In genomic region chr13:55516955-55517354, GRCm38 (mm10) we compare ENCODE assay signal across 9 mouse cellular contexts. TPM values are rescaled to one million over a fixed set of nuclear protein-coding genes. Genes with fewer than 3 reads are reported as not detected.
A peak's percentile ranks its signal among the peaks of the same experiment; 100 is the strongest.
DNase-seq lines count a peak whose midpoint lies in the region; ATAC-seq and TF ChIP-seq lines count a peak whose summit lies in the region.
"Had no signal": no experiment of that assay in that cellular context is flagged by ENCODE, and none has a peak within 500 bp of the region (broad histone marks: within the 10 kb centered on the region; RNA-seq: fewer than 3 reads in every experiment).

No protein-coding gene starts in this region.

- H3K9me3 ChIP-seq in hindbrain, embryonic 11.5 days (ENCODE audit: control insufficient read depth, low read length), result no peaks in the 10 kb centered on the region
- no peaks in the 10 kb centered on the region for H3K9me3 ChIP-seq in hindbrain, embryonic 13.5 days

- 5% methylated on average over 5 of the region's 5 CpGs for WGBS in hindbrain, embryonic 11.5 days
- WGBS in hindbrain, embryonic 13.5 days, result 7% methylated on average over 5 of the region's 5 CpGs
- 8% methylated on average over 5 of the region's 5 CpGs for WGBS in thymus, adult 2 months

- peaks cover 5% of the 10 kb centered on the region for H3K4me1 ChIP-seq in hindbrain, embryonic 11.5 days (replicated peaks; ENCODE audit: control insufficient read depth, insufficient read depth, low read length)
- H3K4me1 ChIP-seq in hindbrain, embryonic 13.5 days (replicated peaks), result peaks cover 15% of the 10 kb centered on the region
- peaks cover 13% of the 10 kb centered on the region for H3K4me1 ChIP-seq in thymus, adult 2 months (replicated peaks; ENCODE audit: control insufficient read depth, insufficient read depth, low read length)

- intact Hi-C loops in left cerebral cortex, postnatal 25 days (cut with DNase I), result loop anchor here (5.0 kb wide), 1 partner anchor 190 kb away; the partner anchor contains the start of gene Mxd3

- no peak for ATAC-seq in hindbrain, embryonic 11.5 days (ENCODE audit: low FRiP score)
- no peak for ATAC-seq in hindbrain, embryonic 13.5 days (ENCODE audit: low FRiP score)

- H3K27me3 ChIP-seq in hindbrain, embryonic 11.5 days (ENCODE audit: control insufficient read depth, insufficient read depth, low read length), result no peaks in the 10 kb centered on the region; the same call in 1 of the 2 replicates
- H3K27me3 ChIP-seq in hindbrain, embryonic 13.5 days, result peaks cover 10% of the 10 kb centered on the region
- no peaks in the 10 kb centered on the region; the same call in 1 of the 2 replicates for H3K27me3 ChIP-seq in thymus, adult 2 months (ENCODE audit: control insufficient read depth, insufficient read depth, low read length)
- H3K27me3 ChIP-seq: embryonic facial prominence, embryonic 15.5 days had no signal

- H3K4me2 ChIP-seq in hindbrain, embryonic 11.5 days (replicated peaks; ENCODE audit: low read depth, low read length), result no peak overlapping the region
- no peak overlapping the region for H3K4me2 ChIP-seq in hindbrain, embryonic 13.5 days
- H3K4me2 ChIP-seq: embryonic facial prominence, embryonic 15.5 days had no signal

- no peak overlapping the region for H3K4me3 ChIP-seq in hindbrain, embryonic 11.5 days (ENCODE audit: low read depth, low read length)
- no peak overlapping the region for H3K4me3 ChIP-seq in hindbrain, embryonic 13.5 days
- H3K4me3 ChIP-seq in thymus, adult 2 months (ENCODE audit: control insufficient read depth, insufficient read depth, low read length), result no peak overlapping the region
- H3K4me3 ChIP-seq: embryonic facial prominence, embryonic 15.5 days had no signal

- no peak overlapping the region for H3K27ac ChIP-seq in hindbrain, embryonic 11.5 days (ENCODE audit: low read depth, low read length)
- no peak overlapping the region for H3K27ac ChIP-seq in hindbrain, embryonic 13.5 days
- no peak overlapping the region for H3K27ac ChIP-seq in thymus, adult 2 months (ENCODE audit: control insufficient read depth, insufficient read depth, low read length)
- H3K27ac ChIP-seq: embryonic facial prominence, embryonic 15.5 days had no signal

- H3K36me3 ChIP-seq in hindbrain, embryonic 11.5 days (ENCODE audit: control insufficient read depth, insufficient read depth, low read length), result no peaks in the 10 kb centered on the region
- H3K36me3 ChIP-seq in hindbrain, embryonic 13.5 days, result no peaks in the 10 kb centered on the region
- no peaks in the 10 kb centered on the region for H3K36me3 ChIP-seq in thymus, adult 2 months (ENCODE audit: control insufficient read depth, insufficient read depth, low read length)
- H3K36me3 ChIP-seq: embryonic facial prominence, embryonic 15.5 days had no signal

- TF ChIP-seq CTCF in thymus, adult 2 months (IDR thresholded peaks at IDR 0.05; ENCODE audit: borderline replicate concordance, control insufficient read depth, extremely low read depth, insufficient read depth, low read length, poor library complexity), result peak; percentile 83; the same call in 1 of the 2 replicates

- DNase-seq in hindbrain, embryonic 11.5 days (ENCODE audit: low spot score), result peak; percentile 92
- DNase-seq in adrenal gland, adult 8-10 months, result peak; percentile 72
- DNase-seq in embryo, embryonic 11.5 days (ENCODE audit: low read depth, low spot score), result peak; percentile 79
- DNase-seq in heart, postnatal 4 days, result peak; percentile 93
- peak; percentile 91 to 95 for DNase-seq in left cerebral cortex, postnatal 25 days (ENCODE audit: low spot score in 2 of 2)
- peak; percentile 54 for DNase-seq in ovary, adult 18-20 months (ENCODE audit: low spot score)
- peak; percentile 80 for DNase-seq in thymus, adult 2 months

- no peak overlapping the region for H3K9ac ChIP-seq in hindbrain, embryonic 11.5 days (ENCODE audit: low read depth, low read length)
- H3K9ac ChIP-seq in hindbrain, embryonic 13.5 days, result no peak overlapping the region
- H3K9ac ChIP-seq: embryonic facial prominence, embryonic 15.5 days had no signal

- TF ChIP-seq POLR2A in thymus, adult 2 months (IDR thresholded peaks at IDR 0.05; ENCODE audit: control insufficient read depth, extremely low read depth, insufficient read depth, low read length, poor library complexity), result no peak

RNA-seq across cellular contexts. Expression of gene Pdlim7, which starts 3.5 kb away (rescaled TPM):
- 135 and 152 TPM in 2 replicates for polyA plus RNA-seq in hindbrain, embryonic 11.5 days (2014; fragmentation: Nextera tagmentation; extraction: Ambion mirVana)
- 141 and 146 TPM in 2 replicates for polyA plus RNA-seq in hindbrain, embryonic 13.5 days (2015; fragmentation: Nextera tagmentation; extraction: Ambion mirVana)
- 10 to 100 TPM; 10.9 to 23.8 (median 18.3) TPM for total RNA-seq in adrenal gland, adult 8-10 months (2022)
- total RNA-seq in heart, postnatal 4 days (2021), result 100 to 1,000 TPM; 115 to 119 TPM
- 10 to 100 TPM; 89.6 to 96.1 TPM for total RNA-seq in left cerebral cortex, postnatal 25 days (2021)
- polyA plus RNA-seq in thymus, adult 2 months (2012; rRNA removed), result 25.6 and 29.5 TPM in 2 replicates

RNA-seq across cellular contexts. Expression of gene Dok3, which starts 12.1 kb away (rescaled TPM):
- polyA plus RNA-seq in hindbrain, embryonic 11.5 days (2014; fragmentation: Nextera tagmentation; extraction: Ambion mirVana), result 2.2 and 2.8 TPM in 2 replicates
- polyA plus RNA-seq in hindbrain, embryonic 13.5 days (2015; fragmentation: Nextera tagmentation; extraction: Ambion mirVana), result 4.1 and 5.7 TPM in 2 replicates
- total RNA-seq in adrenal gland, adult 8-10 months (2022), result 1 to 10 TPM; 4.0 to 7.2 (median 4.7) TPM
- total RNA-seq in heart, postnatal 4 days (2021), result 1 to 10 TPM; 1.0 to 1.1 TPM
- total RNA-seq in left cerebral cortex, postnatal 25 days (2021), result 10 to 100 TPM in 1 of 2 experiments, 1 to 10 TPM in 1; 9.7 to 13.2 TPM
- polyA plus RNA-seq in thymus, adult 2 months (2012; rRNA removed), result 18.2 and 21.9 TPM in 2 replicates

RNA-seq across cellular contexts. Expression of gene Ddx41, which starts 19.5 kb away (rescaled TPM):
- polyA plus RNA-seq in hindbrain, embryonic 11.5 days (2014; fragmentation: Nextera tagmentation; extraction: Ambion mirVana), result 67.6 and 75.0 TPM in 2 replicates
- 55.6 and 55.9 TPM in 2 replicates for polyA plus RNA-seq in hindbrain, embryonic 13.5 days (2015; fragmentation: Nextera tagmentation; extraction: Ambion mirVana)
- total RNA-seq in adrenal gland, adult 8-10 months (2022), result 10 to 100 TPM; 47.0 to 58.7 (median 52.7) TPM
- total RNA-seq in heart, postnatal 4 days (2021), result 10 to 100 TPM; 16.9 to 18.5 TPM
- total RNA-seq in left cerebral cortex, postnatal 25 days (2021), result 10 to 100 TPM; 53.6 to 58.0 TPM
- polyA plus RNA-seq in thymus, adult 2 months (2012; rRNA removed), result 97.8 and 100.0 TPM in 2 replicates

RNA-seq across cellular contexts. Expression of gene Dbn1, which starts 29.0 kb away (rescaled TPM):
- 277 and 314 TPM in 2 replicates for polyA plus RNA-seq in hindbrain, embryonic 11.5 days (2014; fragmentation: Nextera tagmentation; extraction: Ambion mirVana)
- polyA plus RNA-seq in hindbrain, embryonic 13.5 days (2015; fragmentation: Nextera tagmentation; extraction: Ambion mirVana), result 615 and 625 TPM in 2 replicates
- total RNA-seq in adrenal gland, adult 8-10 months (2022), result 10 to 100 TPM; 13.6 to 33.8 (median 24.0) TPM
- total RNA-seq in heart, postnatal 4 days (2021), result 10 to 100 TPM; 64.5 to 66.8 TPM
- 100 to 1,000 TPM; 287 to 295 TPM for total RNA-seq in left cerebral cortex, postnatal 25 days (2021)
- 7.8 and 9.8 TPM in 2 replicates for polyA plus RNA-seq in thymus, adult 2 months (2012; rRNA removed)

RNA-seq across cellular contexts. Expression of gene Prr7, which starts 52.9 kb away (rescaled TPM):
- 2.4 and 2.5 TPM in 2 replicates for polyA plus RNA-seq in hindbrain, embryonic 11.5 days (2014; fragmentation: Nextera tagmentation; extraction: Ambion mirVana)
- polyA plus RNA-seq in hindbrain, embryonic 13.5 days (2015; fragmentation: Nextera tagmentation; extraction: Ambion mirVana), result 2.6 and 3.2 TPM in 2 replicates
- total RNA-seq in adrenal gland, adult 8-10 months (2022), result 1 to 10 TPM; 2.3 to 4.3 (median 3.7) TPM
- 1 to 10 TPM; 2.1 to 2.3 TPM for total RNA-seq in heart, postnatal 4 days (2021)
- 10 to 100 TPM; 80.1 to 85.9 TPM for total RNA-seq in left cerebral cortex, postnatal 25 days (2021)
- 33.8 and 52.2 TPM in 2 replicates for polyA plus RNA-seq in thymus, adult 2 months (2012; rRNA removed)
